Mouse (Mus musculus) spleen, adult 12 weeks (tissue): ENCODE measurements around the gene Dtd1.
"Not testable (repeated sequence)": the region's sequence is repeated elsewhere in the genome, so short reads cannot be mapped to it uniquely, and the experiment has no call there.

ENCODE experiments used
- DNase-seq: peaks from one replicate; pipeline ENCODE4 v3.0.0; 2022; ENCODE audit warnings: low spot score

Dtd1 gene

DNA sequence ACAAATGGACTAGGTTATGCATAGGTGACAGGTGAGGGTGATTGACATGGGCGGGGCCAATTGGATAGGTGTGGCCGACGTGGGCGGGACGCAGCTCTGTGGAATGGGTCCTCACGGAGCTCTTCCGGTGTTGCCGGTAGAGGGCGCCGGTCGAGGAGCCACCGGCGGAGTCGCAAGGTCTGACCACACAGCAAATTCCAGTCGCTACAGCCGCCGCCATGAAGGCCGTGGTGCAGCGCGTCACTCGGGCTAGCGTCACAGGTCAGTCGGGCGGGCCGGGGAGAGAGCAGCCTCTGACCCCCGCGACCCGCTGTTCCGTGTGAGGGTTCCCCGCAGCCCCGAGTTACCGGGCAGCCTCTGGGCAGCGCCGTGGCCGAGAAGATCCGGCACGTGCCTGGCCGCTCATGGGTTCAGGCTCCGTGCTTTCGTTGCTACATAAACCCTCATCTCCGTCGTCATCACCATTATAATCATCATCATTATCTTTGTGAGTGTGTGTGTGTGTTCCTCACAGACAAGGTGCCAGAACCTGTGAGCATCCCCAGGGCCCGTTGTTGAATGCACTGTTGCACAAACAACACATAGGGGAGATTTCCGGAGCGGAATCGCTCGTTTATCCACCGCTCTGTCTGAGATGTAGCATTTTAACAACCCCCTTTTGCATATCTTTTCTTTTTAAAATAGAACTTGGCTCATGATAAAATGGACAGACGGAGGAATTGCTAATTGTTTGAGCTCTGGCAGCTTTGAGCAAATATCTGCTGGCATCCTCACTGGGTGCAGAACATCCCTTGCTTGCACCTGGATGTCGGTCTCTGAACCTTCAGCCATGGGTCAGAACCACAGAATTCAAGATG, at the start of gene Dtd1:
TSS of gene Dtd1 (plus strand) at position 67 of the 857 bp plus-strand sequence.
- peak; percentile 80 for DNase-seq

DNA sequence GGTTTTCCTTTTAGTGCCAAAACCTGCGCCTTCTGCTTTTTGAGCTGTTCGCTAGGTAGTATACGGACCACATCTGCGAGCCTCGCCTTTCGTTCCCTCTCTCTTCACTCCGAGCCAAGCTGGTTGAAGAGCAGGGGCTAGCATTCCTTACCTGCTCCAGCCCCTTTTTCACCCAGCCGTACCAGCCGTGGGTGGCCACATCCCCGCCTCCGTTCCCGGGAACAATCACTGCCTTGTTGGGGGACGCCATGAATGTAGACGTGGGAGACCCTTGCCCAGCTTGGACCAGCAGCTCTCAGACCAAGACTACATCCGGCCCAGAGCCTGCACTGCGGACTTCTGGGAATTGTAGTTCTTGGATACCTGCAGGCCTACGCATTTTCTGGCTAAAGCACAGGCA, 49.2 kb upstream of the Dtd1 start, which contains the start of gene Rbbp9:
TSS of gene Rbbp9 (minus strand) at position 341 of the 400 bp plus-strand sequence.
- DNase-seq = no peak

DNA sequence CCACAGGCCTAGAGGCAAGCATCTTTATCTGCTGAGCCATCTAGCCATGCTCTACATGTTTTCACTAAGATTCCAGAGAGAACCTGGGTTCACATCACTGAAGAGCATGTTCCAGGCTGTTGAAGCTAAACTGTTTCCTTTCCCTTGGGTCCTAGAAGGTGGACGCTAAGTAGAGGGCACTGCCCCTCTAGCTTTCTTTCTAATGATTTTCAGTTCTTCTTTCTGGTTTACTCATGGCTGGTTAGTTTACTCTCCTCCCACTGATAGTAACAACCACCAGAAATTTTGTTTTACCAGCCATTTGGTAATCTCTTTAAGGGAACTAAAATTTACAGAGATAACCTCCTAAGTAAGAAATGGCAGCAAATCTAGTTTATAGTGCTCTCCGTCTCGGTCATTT, 45.8 kb upstream of the Dtd1 start:
- no peak for DNase-seq

DNA sequence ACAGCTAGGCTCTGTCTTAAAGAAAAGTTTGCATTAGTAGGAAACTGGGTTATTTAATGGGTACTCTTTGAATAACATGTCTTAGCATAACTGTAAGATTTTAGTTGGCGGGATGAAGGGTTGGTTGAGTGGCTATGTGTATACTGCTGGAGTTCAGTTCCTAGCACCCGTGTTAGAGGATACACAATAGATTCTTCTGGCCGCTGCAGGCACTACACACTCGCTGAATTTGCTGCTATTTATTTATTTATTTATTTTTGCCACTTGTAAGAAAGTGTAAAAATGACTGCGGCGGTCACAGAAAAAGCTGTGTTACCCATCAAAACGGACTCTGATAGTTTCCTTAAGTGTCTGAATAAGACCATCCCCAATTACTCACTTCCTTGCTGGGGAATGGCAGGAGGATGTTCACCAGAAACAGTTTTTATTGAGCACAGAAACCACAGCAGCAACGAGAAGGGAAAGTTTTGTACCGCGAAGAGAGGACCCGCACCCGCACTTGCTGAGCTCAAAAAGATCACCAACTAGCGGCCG, 44.3 kb upstream of the Dtd1 start:
- DNase-seq = no peak

DNA sequence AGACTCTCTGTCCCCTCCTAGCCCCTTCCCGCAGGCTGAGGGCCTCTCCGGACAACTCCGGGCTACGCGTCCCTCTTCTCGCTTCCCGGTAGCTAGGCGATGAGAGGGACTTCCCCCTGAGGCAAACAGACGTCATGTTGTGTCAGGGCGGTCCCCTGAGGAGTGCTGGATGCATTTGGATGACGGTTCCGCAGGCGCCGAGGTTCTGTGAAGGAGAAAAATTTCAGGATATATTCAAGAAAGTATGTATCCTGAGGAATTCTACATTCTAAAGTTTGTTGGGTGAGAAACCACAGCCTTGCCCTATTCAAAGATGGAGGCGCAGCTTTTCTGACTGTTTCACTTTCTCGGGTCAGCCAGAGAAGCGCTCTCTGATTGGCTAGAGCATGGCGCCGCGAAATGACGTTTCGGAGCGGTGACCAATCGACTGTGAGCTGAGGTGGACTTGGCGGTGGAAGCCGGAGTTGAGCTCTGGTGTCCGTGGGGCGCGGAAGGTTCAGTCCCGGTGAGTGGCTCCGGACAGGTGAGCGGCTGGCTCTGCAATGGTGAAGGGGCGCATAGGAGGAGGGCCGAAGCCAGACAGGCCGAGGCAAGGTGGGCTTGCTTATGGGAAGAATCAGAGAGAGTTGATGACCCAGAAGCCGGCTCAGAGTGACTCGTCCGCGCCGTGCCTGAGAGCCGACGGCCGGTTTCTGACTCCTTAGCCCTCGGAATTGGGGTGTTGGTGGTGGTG, 43.7 kb upstream of the Dtd1 start, which contains the start of gene Sec23b:
TSS of gene Sec23b (plus strand) at position 410 of the 733 bp plus-strand sequence.
- peak; percentile 85 for DNase-seq

DNA sequence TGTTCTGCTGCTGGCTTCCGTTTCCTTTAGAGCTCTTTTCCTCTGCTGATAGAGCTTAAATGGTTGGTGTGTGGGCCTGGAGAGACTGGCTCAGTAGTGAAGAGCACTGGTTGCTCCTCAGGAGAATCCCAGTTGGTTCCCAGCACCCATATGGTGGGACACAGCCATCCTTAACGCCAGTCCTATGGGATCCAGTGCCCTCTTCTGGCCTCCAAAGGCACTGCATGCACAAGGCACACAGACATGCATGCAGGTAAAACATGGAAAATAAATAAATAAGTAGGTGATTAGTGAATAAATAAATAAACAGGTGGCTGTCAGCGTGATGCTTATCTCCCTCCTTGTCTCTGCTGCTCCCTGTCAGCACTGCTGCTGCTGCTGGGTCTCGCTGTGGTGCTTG, 11.0 kb upstream of the Dtd1 start:
- no peak for DNase-seq

DNA sequence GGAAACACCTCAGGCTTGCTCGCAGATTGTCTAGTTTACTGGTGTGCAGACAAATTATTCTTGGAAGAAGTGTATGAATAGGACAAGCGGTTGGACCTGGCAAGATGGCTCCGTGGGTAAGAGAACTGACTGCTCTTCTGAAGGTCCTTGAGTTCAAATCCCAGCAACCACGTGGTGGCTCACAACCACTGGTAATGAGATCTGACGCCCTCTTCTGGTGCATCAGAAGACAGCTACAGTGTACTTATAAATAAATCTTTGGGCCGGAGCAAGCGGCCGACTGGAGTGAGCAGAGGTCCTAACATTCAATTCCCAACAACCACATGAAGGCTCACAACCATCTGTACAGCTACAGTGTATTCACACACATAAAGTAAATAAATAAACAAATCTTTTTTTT, 6.7 kb upstream of the Dtd1 start:
- DNase-seq = not testable (repeated sequence)

DNA sequence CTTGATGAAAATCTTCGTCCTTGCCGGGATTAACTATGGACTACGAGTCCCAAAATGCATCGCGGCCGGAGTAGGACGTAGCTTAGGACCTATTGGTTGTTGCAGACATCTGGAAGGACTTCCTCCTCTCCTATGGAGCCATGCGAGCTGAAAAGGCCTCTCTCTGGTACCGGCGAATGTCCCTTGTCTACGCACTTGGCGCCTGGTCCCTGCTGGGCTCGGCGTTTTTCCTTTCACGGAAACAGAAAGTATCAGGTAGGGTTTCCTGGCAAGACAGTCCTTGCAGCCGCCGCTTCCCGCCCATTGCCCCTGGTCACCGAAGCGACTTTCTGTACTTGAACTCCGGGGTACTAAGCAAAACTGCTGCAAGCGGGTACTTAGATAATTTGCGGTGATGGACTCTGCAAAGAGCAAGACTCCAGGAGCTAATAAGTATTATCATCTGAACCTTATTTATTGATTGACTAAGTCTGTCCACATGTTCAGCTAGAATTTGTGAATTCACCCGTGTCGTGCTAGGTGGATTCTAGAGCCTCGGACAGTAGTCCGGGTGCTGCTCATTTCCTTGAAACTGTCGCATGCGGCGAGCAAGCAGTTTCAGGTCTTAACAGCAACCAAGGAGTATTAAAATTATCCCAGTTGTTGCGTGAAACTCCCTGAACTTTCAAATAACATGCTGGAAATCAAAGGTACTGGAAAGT, 5.6 kb upstream of the Dtd1 start, which contains the start of gene Smim26:
TSS of gene Smim26 (plus strand) at position 104 of the 701 bp plus-strand sequence.
- DNase-seq = peak; percentile 47

DNA sequence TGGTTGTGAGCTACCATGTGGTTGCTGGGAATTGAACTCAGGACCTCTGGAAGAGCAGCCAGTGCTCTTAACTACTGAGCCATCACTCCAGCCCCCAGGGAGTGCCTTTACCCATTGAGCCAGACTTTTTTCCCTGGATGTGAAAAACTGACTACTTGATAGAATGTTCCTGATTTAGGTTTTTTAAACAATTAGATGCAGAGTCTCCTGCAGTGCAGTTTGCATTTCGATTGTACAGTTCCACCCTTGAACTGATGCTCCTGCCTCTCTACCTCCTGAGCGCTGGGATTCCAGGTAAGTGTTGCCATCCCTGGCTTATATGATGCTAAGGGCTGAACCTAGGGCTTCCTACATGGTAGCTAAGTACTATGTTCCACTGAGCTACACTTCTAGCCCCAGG, 1.7 kb upstream of the Dtd1 start:
- DNase-seq = no peak

DNA sequence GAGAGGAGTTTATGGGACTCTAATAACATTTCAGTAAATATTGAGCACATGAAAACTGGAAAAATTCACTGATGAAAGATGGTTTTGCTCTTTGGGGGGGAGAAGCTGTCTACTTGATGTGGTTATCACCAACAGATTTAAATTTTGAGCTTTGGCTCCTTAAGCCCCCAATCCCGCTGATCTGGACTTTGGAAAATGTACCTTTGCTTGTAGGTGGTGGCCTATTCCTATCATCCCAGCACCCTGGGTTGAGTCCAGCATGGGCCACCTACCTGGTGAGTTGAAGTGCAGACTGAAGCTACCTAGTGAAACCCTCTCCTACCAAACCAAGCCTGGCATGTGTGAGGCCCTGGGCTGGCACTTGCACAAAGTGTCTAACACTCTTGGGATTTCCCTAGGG, 1.9 kb downstream of the Dtd1 start:
- DNase-seq = no peak

DNA sequence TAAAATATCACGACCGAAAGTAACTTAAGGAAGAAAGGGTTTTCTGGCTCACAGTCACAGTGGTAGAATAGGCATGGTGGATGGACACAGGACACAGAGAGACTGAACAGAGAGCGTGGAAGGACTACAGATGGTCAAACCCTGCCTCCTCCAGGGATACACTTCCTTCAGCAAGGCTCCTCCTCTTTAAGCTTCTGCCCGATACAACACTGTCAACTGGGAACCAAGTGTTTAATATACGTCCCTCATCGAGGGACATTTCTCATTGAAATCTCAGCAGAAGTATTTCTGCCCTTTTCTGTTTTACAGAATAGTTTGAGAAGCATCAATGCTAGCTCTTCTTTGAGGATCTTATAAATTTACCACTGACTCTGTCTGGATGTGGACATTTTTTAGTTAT, 14.3 kb downstream of the Dtd1 start:
- no peak for DNase-seq

DNA sequence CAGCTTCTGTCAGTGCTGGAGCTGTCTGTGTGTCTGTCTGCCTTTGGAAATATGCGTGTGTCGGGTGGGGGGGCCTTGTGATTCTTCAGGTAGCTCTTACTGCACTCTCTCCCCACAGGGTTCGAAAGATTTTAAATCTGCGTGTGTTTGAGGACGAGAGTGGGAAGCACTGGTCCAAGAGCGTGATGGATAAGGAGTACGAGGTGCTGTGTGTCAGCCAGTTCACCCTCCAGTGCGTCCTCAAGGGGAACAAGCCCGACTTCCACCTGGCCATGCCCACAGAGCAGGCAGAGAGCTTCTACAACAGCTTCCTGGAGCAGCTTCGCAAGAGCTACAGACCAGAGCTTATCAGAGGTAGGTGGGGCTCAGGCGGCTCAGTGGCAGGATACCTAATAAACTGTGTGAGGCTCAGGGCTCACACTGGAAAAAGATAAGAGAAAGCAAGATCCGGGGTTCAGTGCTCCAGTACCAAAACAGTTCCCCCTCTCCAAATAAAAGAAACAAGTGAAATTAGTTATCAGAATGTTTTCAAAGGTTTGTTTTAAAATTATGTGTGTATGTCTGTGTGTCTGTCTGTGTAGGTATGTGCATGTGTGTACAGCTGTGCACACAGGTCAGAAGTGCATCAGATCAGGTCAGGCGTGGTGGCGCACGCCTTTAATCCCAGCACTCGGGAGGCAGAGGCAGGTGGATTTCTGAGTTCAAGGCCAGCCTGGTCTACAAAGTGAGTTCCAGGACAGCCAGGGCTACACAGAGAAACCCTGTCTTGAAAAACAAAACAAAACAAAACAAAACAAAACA, 17.6 kb downstream of the Dtd1 start:
- DNase-seq = no peak

DNA sequence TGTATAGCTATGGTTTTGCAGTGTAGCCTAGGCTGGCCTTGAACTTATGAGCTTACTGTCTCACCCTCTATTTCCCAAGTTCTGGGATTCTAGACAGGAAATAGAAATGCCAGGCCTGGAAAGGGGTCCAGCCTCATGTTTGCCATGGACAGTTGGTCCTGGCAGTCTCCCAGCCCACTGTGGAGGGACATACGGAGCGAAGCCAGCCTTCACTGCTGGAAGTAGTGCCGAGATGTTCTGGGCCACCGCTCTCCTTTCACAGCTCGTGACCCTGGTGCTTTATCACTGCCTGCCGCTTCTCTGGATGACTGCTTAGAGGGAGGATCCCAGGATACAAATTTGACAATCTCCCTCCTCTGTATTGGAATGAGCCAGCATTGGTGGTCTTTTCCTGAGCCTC, 21.8 kb downstream of the Dtd1 start:
- DNase-seq = no peak

DNA sequence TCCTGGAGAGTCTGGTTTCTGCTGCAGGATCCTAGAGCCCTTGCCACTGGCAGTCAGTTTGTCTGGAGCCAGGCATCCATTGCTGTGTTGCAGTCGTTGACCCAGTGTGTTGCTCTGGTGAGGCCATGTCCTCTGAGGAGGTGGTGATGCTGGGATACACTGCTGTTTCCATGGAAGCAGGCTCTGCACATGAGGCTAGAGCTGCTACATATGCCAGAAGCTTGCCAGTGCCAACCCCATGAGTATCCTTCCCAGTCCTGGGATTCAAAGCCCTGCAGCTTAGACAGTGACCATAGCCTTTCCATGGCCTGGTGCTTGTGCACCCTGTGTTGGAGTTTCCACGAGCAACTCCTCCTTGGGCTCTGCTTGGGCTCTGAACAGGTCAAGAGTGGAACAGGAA, 33.9 kb downstream of the Dtd1 start:
- DNase-seq = no peak

DNA sequence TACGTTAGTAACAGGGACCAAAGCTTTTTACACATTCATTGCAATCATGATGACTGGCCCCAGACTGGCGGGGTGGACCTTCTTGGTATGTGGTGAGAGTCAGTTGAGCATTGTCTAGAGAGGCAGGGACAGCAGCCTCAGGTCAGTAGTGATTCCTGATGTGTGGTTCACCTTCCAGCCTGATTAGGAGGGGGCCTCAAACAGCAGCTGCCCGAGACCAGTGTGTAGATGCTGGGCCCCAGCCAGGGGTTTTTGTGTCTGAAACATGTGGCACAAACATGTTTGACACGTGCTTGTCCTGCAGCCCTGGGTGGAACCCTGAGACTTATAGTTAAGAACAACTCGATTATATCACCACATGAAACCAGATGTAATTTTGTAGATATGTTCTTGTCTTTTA, 34.5 kb downstream of the Dtd1 start:
- DNase-seq = no peak

DNA sequence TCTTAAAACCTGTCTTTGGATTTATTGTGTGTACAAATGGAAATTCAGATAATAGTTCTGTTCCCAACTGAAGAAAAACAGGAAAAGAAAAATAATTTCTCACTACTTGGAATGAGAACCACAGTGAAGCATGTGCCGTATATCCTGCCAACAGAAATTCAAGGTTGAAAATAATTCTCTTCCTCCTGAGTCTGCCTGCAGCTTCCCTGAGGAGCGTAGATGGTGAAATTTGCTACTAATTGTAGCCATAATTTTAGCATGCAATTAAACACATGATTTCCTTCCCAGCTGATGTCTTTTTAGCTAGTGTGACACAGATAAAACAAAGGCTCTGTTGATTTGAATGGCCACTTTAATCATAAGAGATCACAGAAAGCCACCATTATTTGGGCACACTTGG, 35.0 kb downstream of the Dtd1 start:
- no peak for DNase-seq

DNA sequence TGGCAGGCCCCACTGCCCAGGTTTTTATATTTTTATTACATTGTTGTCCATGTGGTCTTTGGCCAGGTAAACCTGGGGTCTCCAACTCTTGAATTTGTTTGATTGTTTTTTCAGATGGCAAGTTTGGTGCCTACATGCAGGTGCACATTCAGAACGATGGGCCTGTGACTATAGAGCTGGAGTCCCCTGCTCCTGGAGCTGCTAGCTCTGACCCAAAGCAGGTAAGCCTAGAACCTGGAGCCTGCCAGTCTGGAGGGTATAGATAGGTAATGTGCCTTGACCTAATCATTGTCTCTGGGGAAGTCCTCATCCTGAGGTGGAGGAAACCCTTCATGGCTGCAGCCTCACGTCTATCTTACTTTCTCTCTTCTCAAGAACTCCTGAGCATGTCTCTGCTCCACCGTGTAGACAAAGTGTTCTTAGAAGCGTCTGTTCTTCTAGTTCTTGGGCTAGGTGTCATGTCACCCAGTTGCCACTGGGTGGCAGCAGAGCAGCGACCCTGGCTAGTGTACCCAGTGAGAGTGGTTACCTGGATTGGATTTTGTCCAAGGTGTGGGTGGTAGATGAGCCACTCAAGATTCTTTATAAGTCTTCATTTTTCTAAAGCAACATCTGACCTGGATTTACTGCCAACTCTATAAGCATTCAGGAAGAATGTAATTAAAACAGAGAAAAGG, 36.1 kb downstream of the Dtd1 start:
- DNase-seq = no peak

DNA sequence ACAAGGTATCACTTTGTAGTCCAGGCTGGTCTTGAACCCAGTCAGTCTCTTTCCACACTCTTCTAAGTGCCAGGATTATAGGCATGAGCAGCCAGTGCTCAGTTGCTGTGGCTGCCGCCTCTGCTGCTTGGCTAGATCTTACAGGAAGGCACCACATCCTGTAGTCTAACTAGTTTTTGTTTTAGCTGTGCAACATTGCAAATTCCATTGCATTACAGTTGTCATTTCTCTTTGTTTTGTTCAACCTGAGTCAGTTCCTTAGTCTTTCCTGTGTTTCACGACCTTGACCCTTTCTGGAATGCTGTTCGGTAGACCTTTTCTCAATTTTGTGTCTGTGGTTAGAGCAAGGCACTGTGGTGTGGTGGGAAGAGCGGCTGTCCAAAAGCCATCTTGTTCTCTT, 37.5 kb downstream of the Dtd1 start:
- no peak for DNase-seq

DNA sequence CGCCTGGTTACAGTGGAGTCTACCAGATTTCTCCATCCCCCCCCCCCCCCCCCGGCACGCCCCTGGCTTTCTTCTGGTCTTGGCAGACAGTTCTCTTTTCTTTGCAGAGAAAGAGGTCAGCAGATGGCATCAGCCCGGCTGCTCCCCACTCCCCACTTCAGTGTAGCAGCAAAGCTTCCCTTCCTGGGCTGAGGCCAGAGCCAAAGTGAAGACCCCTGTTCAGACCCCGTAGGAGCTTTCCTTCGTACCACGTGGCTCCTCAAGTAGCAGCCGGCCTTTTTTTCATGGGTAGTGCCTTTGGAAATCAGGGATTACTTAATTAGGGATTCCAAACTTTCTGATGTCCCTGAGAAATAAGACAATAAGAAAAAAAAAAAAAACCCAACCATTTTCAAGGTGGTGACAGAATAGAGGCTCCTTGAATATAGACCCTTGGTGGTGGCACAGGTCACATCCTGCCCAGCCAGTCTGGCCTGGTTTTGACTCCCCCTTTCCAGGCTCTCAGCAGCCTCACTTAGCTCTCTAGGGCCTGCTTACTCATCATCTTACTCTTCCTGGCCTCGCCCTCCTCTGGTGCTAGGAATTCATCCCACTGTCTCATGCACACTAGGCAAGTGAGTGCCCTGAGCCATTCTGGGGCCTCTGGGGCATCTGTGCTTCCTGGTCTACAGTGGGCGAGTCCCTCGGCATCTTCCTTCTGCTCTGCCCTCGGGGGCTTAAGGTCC, 38.1 kb downstream of the Dtd1 start:
- no peak for DNase-seq

DNA sequence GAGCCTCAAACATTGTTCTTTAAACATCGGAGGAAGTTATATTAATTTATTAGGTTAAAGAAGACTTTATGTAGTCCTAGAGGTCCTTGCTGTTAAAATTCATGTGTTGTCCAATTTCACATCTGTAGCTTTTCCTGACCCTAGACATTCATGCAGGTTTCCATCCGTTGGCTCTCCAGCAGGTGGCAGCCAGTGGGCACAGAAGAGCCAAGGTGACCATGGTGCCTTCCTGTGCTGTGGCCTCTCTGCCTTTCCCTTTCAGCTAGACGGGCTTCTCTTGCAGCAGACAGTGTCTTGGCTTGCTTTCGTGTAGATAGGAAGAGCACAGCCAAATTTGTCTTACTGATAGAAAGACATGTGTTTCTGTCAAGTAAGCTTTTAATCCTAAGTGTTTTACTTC, 39.0 kb downstream of the Dtd1 start:
- DNase-seq = no peak
